7 mouse cellular contexts compared by ENCODE assay signal in the genomic region with DNA sequence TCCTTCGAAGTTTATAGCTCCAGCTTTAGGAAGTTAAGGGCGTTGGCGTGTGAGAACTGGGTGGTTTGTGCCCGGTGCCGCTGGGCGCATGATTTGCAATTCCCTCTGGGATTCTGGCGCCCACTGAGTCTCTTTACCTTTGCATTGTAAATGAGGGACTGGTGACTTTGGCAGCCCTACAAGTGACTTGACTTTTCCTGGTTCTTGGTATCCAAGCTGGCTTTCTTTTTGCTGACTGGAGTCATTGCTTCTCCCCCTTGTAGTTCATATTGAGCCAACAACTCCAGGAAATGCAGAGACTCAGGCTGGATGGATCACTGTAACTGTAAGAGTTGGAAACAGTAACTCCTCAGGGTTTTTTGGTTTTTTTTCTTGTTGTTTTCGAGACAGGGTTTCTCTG. TPM values are rescaled to one million over a fixed set of nuclear protein-coding genes. Genes with fewer than 3 reads are reported as not detected.
A peak's percentile ranks its signal among the peaks of the same experiment; 100 is the strongest.
DNase-seq lines count a peak whose midpoint lies in the region; ATAC-seq lines count a peak whose summit lies in the region.

No protein-coding gene starts in this region.

- no peaks in the 10 kb centered on the region for H3K9me3 ChIP-seq in forebrain, embryonic 11.5 days (ENCODE audit: control insufficient read depth, low read length)
- H3K9me3 ChIP-seq in lung, embryonic 15.5 days: no peaks in the 10 kb centered on the region

- peak overlapping the region; percentile 90 for H3K4me3 ChIP-seq in forebrain, embryonic 11.5 days (ENCODE audit: low read depth, low read length)
- peak overlapping the region; percentile 88 for H3K4me3 ChIP-seq in lung, embryonic 15.5 days

- peak; percentile 16 to 20 for DNase-seq in spleen, adult 18-20 months
- no peak for DNase-seq in spleen, adult 12 weeks (ENCODE audit: low spot score)
- no peak for DNase-seq in forebrain, embryonic 11.5 days (ENCODE audit: low spot score)
- DNase-seq in induced T-regulatory cell, adult 2 months (ENCODE audit: low read depth): peak; percentile 4
- DNase-seq in layer of hippocampus, adult 9-10 months (ENCODE audit: low spot score): no peak

- no peak for ATAC-seq in forebrain, embryonic 11.5 days (replicated peaks; ENCODE audit: low FRiP score)
- ATAC-seq in lung, embryonic 15.5 days (ENCODE audit: borderline replicate concordance, extremely low read depth, low FRiP score, low TSS enrichment): no peak
- ATAC-seq in erythroid progenitor cell, adult 5-6 weeks (replicated peaks; ENCODE audit: low FRiP score, poor library complexity, severe bottlenecking): no peak

- peak overlapping the region; percentile 99 for H3K9ac ChIP-seq in forebrain, embryonic 11.5 days (ENCODE audit: low read length)
- H3K9ac ChIP-seq in lung, embryonic 15.5 days: peak overlapping the region; percentile 95

- peak overlapping the region; percentile 100 for H3K27ac ChIP-seq in forebrain, embryonic 11.5 days (ENCODE audit: low read depth, low read length)
- peak overlapping the region; percentile 97 for H3K27ac ChIP-seq in lung, embryonic 15.5 days

- no peaks in the 10 kb centered on the region for H3K36me3 ChIP-seq in forebrain, embryonic 11.5 days (ENCODE audit: control insufficient read depth, insufficient read depth, low read length)
- H3K36me3 ChIP-seq in lung, embryonic 15.5 days: no peaks in the 10 kb centered on the region

- H3K4me2 ChIP-seq in forebrain, embryonic 11.5 days (ENCODE audit: low read depth, low read length, severe bottlenecking): peak overlapping the region; percentile 62
- peak overlapping the region; percentile 90 for H3K4me2 ChIP-seq in lung, embryonic 15.5 days

- peaks cover 17% of the 10 kb centered on the region for H3K4me1 ChIP-seq in forebrain, embryonic 11.5 days (replicated peaks; ENCODE audit: control insufficient read depth, insufficient read depth, low read length)
- peaks cover 33% of the 10 kb centered on the region for H3K4me1 ChIP-seq in lung, embryonic 15.5 days

- WGBS in forebrain, embryonic 11.5 days: 6% methylated on average over 8 of the region's 8 CpGs
- WGBS in lung, embryonic 15.5 days: 5% methylated on average over 8 of the region's 8 CpGs

- no peaks in the 10 kb centered on the region; the same call in 1 of the 2 replicates for H3K27me3 ChIP-seq in forebrain, embryonic 11.5 days (ENCODE audit: control insufficient read depth, insufficient read depth, low read length)
- H3K27me3 ChIP-seq in lung, embryonic 15.5 days: peaks cover 11% of the 10 kb centered on the region; the same call in 1 of the 2 replicates

RNA-seq across cellular contexts. Expression of a gene that starts 1.9 kb away (rescaled TPM):
- 954 and 974 TPM in 2 replicates for polyA plus RNA-seq in forebrain, embryonic 11.5 days (2014; fragmentation: Nextera tagmentation; extraction: Ambion mirVana)
- polyA plus RNA-seq in lung, embryonic 15.5 days (2015; fragmentation: Nextera tagmentation; extraction: Ambion mirVana): 627 and 632 TPM in 2 replicates
- total RNA-seq in erythroid progenitor cell, adult 5-6 weeks (2015; ENCODE audit: low replicate concordance): 9.7 and 41.1 TPM in 2 replicates
- total RNA-seq in erythroid progenitor cell, adult 5-6 weeks (2017; ENCODE audit: low replicate concordance): 13.6 and 36.1 TPM in 2 replicates

Comparison
In these comparisons a context has a peak if more than half of its experiments do, and no peak if none do; other contexts are left out.
1. DNase-seq: peak in spleen, adult 18-20 months (2 of 2) and induced T-regulatory cell, adult 2 months (single experiment); none in spleen, adult 12 weeks (single experiment), forebrain, embryonic 11.5 days (single experiment) and layer of hippocampus, adult 9-10 months (single experiment).